ENCODE assay signal across 8 mouse cellular contexts in genomic region chr9:113300846-113301245, GRCm38 (mm10).
A peak's percentile ranks its signal among the peaks of the same experiment; 100 is the strongest.
DNase-seq lines count a peak whose midpoint lies in the region; ATAC-seq and TF ChIP-seq lines count a peak whose summit lies in the region.

No protein-coding gene starts in this region.

- peak; percentile 66 for TF ChIP-seq CTCF in forebrain, postnatal 0 days (IDR thresholded peaks at IDR 0.05; ENCODE audit: low read depth)

- H3K9ac ChIP-seq in midbrain, embryonic 13.5 days (replicated peaks) = no peak overlapping the region
- no peak overlapping the region for H3K9ac ChIP-seq in forebrain, postnatal 0 days
- no peak overlapping the region for H3K9ac ChIP-seq in neural tube, embryonic 13.5 days

- no peak overlapping the region for H3K4me2 ChIP-seq in midbrain, embryonic 13.5 days (replicated peaks)
- no peak overlapping the region for H3K4me2 ChIP-seq in forebrain, postnatal 0 days (ENCODE audit: low read depth)
- no peak overlapping the region for H3K4me2 ChIP-seq in neural tube, embryonic 13.5 days

- H3K27me3 ChIP-seq in midbrain, embryonic 10.5 days (ENCODE audit: low read depth, poor library complexity, severe bottlenecking) = no peaks in the 10 kb centered on the region
- 0 out of 2 replicates have a peak, but pooled peaks cover 3% of the 10 kb centered on the region for H3K27me3 ChIP-seq in midbrain, embryonic 13.5 days
- no peaks in the 10 kb centered on the region for H3K27me3 ChIP-seq in forebrain, postnatal 0 days (ENCODE audit: insufficient read depth, low read length)
- no peaks in the 10 kb centered on the region for H3K27me3 ChIP-seq in neural tube, embryonic 13.5 days

- WGBS in midbrain, embryonic 10.5 days = 18% methylated on average over 2 of the region's 2 CpGs
- 34% methylated on average over 2 of the region's 2 CpGs for WGBS in midbrain, embryonic 13.5 days
- WGBS in forebrain, postnatal 0 days = 34% methylated on average over 2 of the region's 2 CpGs
- WGBS in neural tube, embryonic 13.5 days = 27% methylated on average over 2 of the region's 2 CpGs

- H3K4me1 ChIP-seq in midbrain, embryonic 10.5 days = peaks cover 38% of the 10 kb centered on the region
- peaks cover 15% of the 10 kb centered on the region for H3K4me1 ChIP-seq in midbrain, embryonic 13.5 days (replicated peaks)
- peaks cover 12% of the 10 kb centered on the region; the same call in 1 of the 2 replicates for H3K4me1 ChIP-seq in forebrain, postnatal 0 days (ENCODE audit: insufficient read depth)
- H3K4me1 ChIP-seq in neural tube, embryonic 13.5 days (replicated peaks) = 0 out of 2 replicates have a peak, but pooled peaks cover 4% of the 10 kb centered on the region

- H3K27ac ChIP-seq in midbrain, embryonic 10.5 days (replicated peaks) = no peak overlapping the region
- no peak overlapping the region for H3K27ac ChIP-seq in midbrain, embryonic 13.5 days
- H3K27ac ChIP-seq in forebrain, postnatal 0 days (ENCODE audit: low read depth, low read length) = 0 out of 2 replicates have a peak overlapping the region, but pooled peaks have one; percentile 16
- H3K27ac ChIP-seq in neural tube, embryonic 13.5 days (replicated peaks) = no peak overlapping the region

- no peaks in the 10 kb centered on the region for H3K9me3 ChIP-seq in midbrain, embryonic 10.5 days (replicated peaks)
- no peaks in the 10 kb centered on the region for H3K9me3 ChIP-seq in midbrain, embryonic 13.5 days
- H3K9me3 ChIP-seq in forebrain, postnatal 0 days (ENCODE audit: low read length) = no peaks in the 10 kb centered on the region
- H3K9me3 ChIP-seq in neural tube, embryonic 13.5 days = no peaks in the 10 kb centered on the region

- ATAC-seq in midbrain, embryonic 13.5 days = no peak
- ATAC-seq in forebrain, postnatal 0 days = peak; percentile 63; the same call in 1 of the 2 replicates
- peak; percentile 32; the same call in 1 of the 2 replicates for ATAC-seq in neural tube, embryonic 13.5 days (ENCODE audit: low read depth)
- ATAC-seq in megakaryocyte progenitor cell, adult 5-6 weeks (replicated peaks; ENCODE audit: poor library complexity) = no peak

- H3K4me3 ChIP-seq in midbrain, embryonic 10.5 days = no peak overlapping the region
- no peak overlapping the region for H3K4me3 ChIP-seq in midbrain, embryonic 13.5 days (replicated peaks)
- no peak overlapping the region for H3K4me3 ChIP-seq in forebrain, postnatal 0 days (ENCODE audit: low read depth, low read length)
- H3K4me3 ChIP-seq in neural tube, embryonic 13.5 days = no peak overlapping the region

- no peaks in the 10 kb centered on the region for H3K36me3 ChIP-seq in midbrain, embryonic 10.5 days
- H3K36me3 ChIP-seq in midbrain, embryonic 13.5 days = no peaks in the 10 kb centered on the region
- no peaks in the 10 kb centered on the region for H3K36me3 ChIP-seq in forebrain, postnatal 0 days (ENCODE audit: insufficient read depth)
- no peaks in the 10 kb centered on the region for H3K36me3 ChIP-seq in neural tube, embryonic 13.5 days

- DNase-seq in adrenal gland, adult (ENCODE audit: inconsistent age in 2 of 2, low spot score in 1 of 2) = peak; percentile 7 to 29
- no peak for DNase-seq in adrenal gland, adult 18-20 months (ENCODE audit: low spot score in 2 of 2)
- peak; percentile 36 for DNase-seq in midbrain, embryonic 10.5 days (ENCODE audit: low spot score)
- peak; percentile 75 for DNase-seq in forebrain, postnatal 0 days
- DNase-seq in MN1 (ENCODE audit: low spot score) = no peak

Comparison
In these comparisons a context has a peak if more than half of its experiments do, and no peak if none do; other contexts are left out.
1. DNase-seq: peak in adrenal gland, adult (2 of 2), midbrain, embryonic 10.5 days (single experiment) and forebrain, postnatal 0 days (single experiment); none in adrenal gland, adult 18-20 months (0 of 2) and MN1 (single experiment).
2. ATAC-seq: peak in forebrain, postnatal 0 days (single experiment) and neural tube, embryonic 13.5 days (single experiment); none in midbrain, embryonic 13.5 days (single experiment) and megakaryocyte progenitor cell, adult 5-6 weeks (single experiment).